Mouse (Mus musculus) embryonic facial prominence, embryonic 14.5 days (tissue): ENCODE measurements at regions not wholly inside any gene's neighbourhood (a gene's known extent, or its start where the extent isn't known, plus 50 kb on each side); places are given as distances from the start of the nearest gene placed in this dataset.
"Not testable (repeated sequence)": the region's sequence is repeated elsewhere in the genome, so short reads cannot be mapped to it uniquely, and the experiment has no call there.

Source experiments
- ATAC-seq: fragments of 200-750 bp; cut with Nextera tagmentation; 2 replicates; pipeline ENCODE4 v1.8.0; 2017; ENCODE audit warnings: low read depth, moderate number of reproducible peaks, moderate TSS enrichment
- DNase-seq: peaks from one replicate; pipeline ENCODE4 v3.0.0-alpha.2; 2015; ENCODE audit warnings: low spot score
- H3K27ac ChIP-seq: fragments of 300-500 bp; sonication (generic); replicated peaks from 2 replicates; pipeline ENCODE4 v1.5.1; 2014; ENCODE audit warnings: low read depth, mild to moderate bottlenecking, low read length, moderate library complexity
- H3K27me3 ChIP-seq: fragments of 300-500 bp; sonication (generic); replicated peaks from 2 replicates; pipeline ENCODE4 v1.6.1; 2014; ENCODE audit warnings: low read length; ENCODE audit not compliant: control insufficient read depth, insufficient read depth
- H3K36me3 ChIP-seq: fragments of 300-500 bp; sonication (generic); 2 replicates; pipeline ENCODE4 v1.6.1; 2014; ENCODE audit warnings: low read length, mixed read lengths; ENCODE audit not compliant: control insufficient read depth, insufficient read depth
- H3K4me1 ChIP-seq: fragments of 300-500 bp; sonication (generic); 2 replicates; pipeline ENCODE4 v1.6.1; 2014; ENCODE audit warnings: antibody characterized with exemption, low read length; ENCODE audit not compliant: control insufficient read depth, insufficient read depth
- H3K4me2 ChIP-seq: fragments of 300-500 bp; sonication (generic); 2 replicates; pipeline ENCODE4 v1.6.1; 2014; ENCODE audit warnings: low read depth, mild to moderate bottlenecking, low read length, moderate library complexity, mixed read lengths
- H3K4me3 ChIP-seq: fragments of 300-500 bp; sonication (generic); 2 replicates; pipeline ENCODE4 v1.5.1; 2014; ENCODE audit warnings: low read depth, mild to moderate bottlenecking, low read length
- H3K9ac ChIP-seq: fragments of 300-500 bp; sonication (generic); 2 replicates; pipeline ENCODE4 v1.6.1; 2014; ENCODE audit warnings: low read depth, mild to moderate bottlenecking, low read length, moderate library complexity, mixed read lengths
- H3K9me3 ChIP-seq: fragments of 300-500 bp; sonication (generic); 2 replicates; pipeline ENCODE4 v1.6.1; 2016; ENCODE audit warnings: low read length; ENCODE audit not compliant: control insufficient read depth
- WGBS: fragments of 180-500 bp; shearing (Covaris S2); extraction: QIAGEN DNeasy Blood & Tissue Kit; methylation state at CpG from one replicate; pipeline ENCODE4 v1.1.7; 2014; 5-methylcytosine and 5-hydroxymethylcytosine counted together

GRCm38 (mm10) chr17:94656429-94656828 lies 93.4 kb downstream of the Mettl4 start:
- DNase-seq (no peak), ATAC-seq (no peak)
- Histone ChIP-seq H3K9ac (no peak overlapping the region), H3K4me1 (no peaks in the 10 kb centered on the region), H3K9me3 (no peaks in the 10 kb centered on the region), H3K4me3 (no peak overlapping the region), H3K27me3 (no peaks in the 10 kb centered on the region), H3K4me2 (no peak overlapping the region), H3K27ac (no peak overlapping the region), H3K36me3 (no peaks in the 10 kb centered on the region)
- WGBS, result 69% methylated on average over 3 of the region's 3 CpGs

DNA sequence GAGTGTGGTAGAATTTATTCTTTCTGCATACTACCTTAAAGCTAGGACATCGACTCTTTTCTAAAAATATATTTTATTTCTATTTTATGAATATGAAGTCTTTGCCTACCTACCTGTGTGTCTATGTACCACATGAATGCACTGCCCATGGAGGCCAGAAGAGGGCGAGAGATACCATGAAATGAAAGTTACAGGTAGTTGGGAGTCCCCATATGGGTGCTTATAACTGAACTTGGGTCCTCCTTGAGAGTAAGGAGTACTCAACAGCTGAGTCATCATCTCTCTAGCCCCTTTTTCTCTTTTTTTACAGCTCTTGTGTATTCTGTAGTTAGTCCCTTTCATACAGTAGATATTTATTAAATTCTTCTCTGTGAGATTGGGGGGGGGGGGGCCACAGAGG lies 94.3 kb downstream of the Mettl4 start:
- Histone ChIP-seq H3K4me1 (no peaks in the 10 kb centered on the region), H3K27me3 (no peaks in the 10 kb centered on the region), H3K9ac (no peak overlapping the region), H3K9me3 (no peaks in the 10 kb centered on the region), H3K4me3 (no peak overlapping the region), H3K36me3 (no peaks in the 10 kb centered on the region), H3K27ac (no peak overlapping the region), H3K4me2 (no peak overlapping the region)
- WGBS, result 86% methylated on average over 2 of the region's 2 CpGs
- no peak for ATAC-seq
- no peak for DNase-seq

- H3K4me1 ChIP-seq, result no peaks in the 10 kb centered on the region
- no peak overlapping the region for H3K4me3 ChIP-seq
- no peak overlapping the region for H3K4me2 ChIP-seq
- no peaks in the 10 kb centered on the region for H3K36me3 ChIP-seq
- H3K9ac ChIP-seq, result no peak overlapping the region
- ATAC-seq (no peak), DNase-seq (no peak)
- H3K9me3 ChIP-seq, result no peaks in the 10 kb centered on the region
- 89% methylated on average over 5 of the region's 5 CpGs for WGBS
- no peak overlapping the region for H3K27ac ChIP-seq
- no peaks in the 10 kb centered on the region for H3K27me3 ChIP-seq
These were observed 95.2 kb downstream of the Mettl4 start for GRCm38 (mm10) chr17:94654634-94655033.

GRCm38 (mm10) chr17:94652412-94652811 lies 97.4 kb downstream of the Mettl4 start:
- H3K27ac ChIP-seq, result no peak overlapping the region
- ATAC-seq (no peak), DNase-seq (peak; percentile 19)
- H3K27me3 ChIP-seq, result no peaks in the 10 kb centered on the region
- no peaks in the 10 kb centered on the region for H3K9me3 ChIP-seq
- no peaks in the 10 kb centered on the region for H3K36me3 ChIP-seq
- H3K4me3 ChIP-seq, result no peak overlapping the region
- H3K9ac ChIP-seq, result no peak overlapping the region
- no peaks in the 10 kb centered on the region for H3K4me1 ChIP-seq
- no peak overlapping the region for H3K4me2 ChIP-seq
- WGBS, result 73% methylated on average over 2 of the region's 2 CpGs

DNA sequence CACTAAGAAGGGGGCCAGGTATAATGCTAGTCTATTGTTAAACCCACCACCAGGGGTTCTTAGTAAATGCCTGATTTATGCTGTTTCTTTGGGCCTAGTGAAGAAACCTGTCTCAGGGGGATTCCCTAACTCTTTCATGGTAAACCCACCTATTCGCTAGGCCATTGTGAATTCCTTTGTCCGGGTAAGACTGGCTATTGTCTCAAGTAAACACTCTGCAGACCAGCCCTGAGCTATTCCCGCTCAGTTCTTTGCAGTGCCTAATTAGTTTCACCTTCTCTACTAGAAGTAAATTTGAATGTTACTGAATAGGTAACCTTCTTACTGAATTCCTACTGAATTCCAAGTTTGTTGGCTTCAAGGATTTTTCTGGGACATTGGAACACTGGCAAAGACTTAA lies 98.3 kb downstream of the Mettl4 start:
- H3K9ac ChIP-seq, H3K27me3 ChIP-seq, ATAC-seq, H3K9me3 ChIP-seq, H3K4me3 ChIP-seq, H3K36me3 ChIP-seq, H3K4me1 ChIP-seq, H3K4me2 ChIP-seq, DNase-seq, H3K27ac ChIP-seq: not testable (repeated sequence)
- 33% methylated on average over 3 of the region's 3 CpGs for WGBS
